Mouse (Mus musculus) monocyte, adult 5-6 weeks (primary cell): ENCODE data around the gene Crocc2. TPM values are rescaled to one million over a fixed set of nuclear protein-coding genes. Genes with fewer than 3 reads are reported as not detected.
A peak's percentile ranks its signal among the peaks of the same experiment; 100 is the strongest.
"Not testable (repeated sequence)": the region's sequence is repeated elsewhere in the genome, so short reads cannot be mapped to it uniquely, and the experiment has no call there.

Experiments used
- ATAC-seq: fragments of 153-309, 156-312 bp; replicated peaks from 2 replicates; pipeline ENCODE4 v1.8.0; 2017; ENCODE audit warnings: mild to moderate bottlenecking; ENCODE audit not compliant: low TSS enrichment, insufficient number of reproducible peaks, severe bottlenecking, poor library complexity, low FRiP score
- total RNA-seq: library from RNA; stranded (forward); fragments of 200-1000, 200-491, 200-594 nt; gene quantifications from 3 replicates; pipeline ENCODE4 v1.2.3, GENCODE M21; 2017

Gene Crocc2
- total RNA-seq, 1 experiment from 2014 or later, result not detected

- no peak for ATAC-seq
Measured at GRCm38 (mm10) chr1:93160501-93161133, 7.9 kb upstream of the Crocc2 start, which contains the start of gene 2310007B03Rik. TSS of gene 2310007B03Rik (minus strand) at chr1:93160948.

- no peak for ATAC-seq
Measured at GRCm38 (mm10) chr1:93161350-93161749, 7.2 kb upstream of the Crocc2 start.

GRCm38 (mm10) chr1:93161921-93162320, 6.6 kb upstream of the Crocc2 start:
- ATAC-seq, result no peak

GRCm38 (mm10) chr1:93162588-93162987, 5.9 kb upstream of the Crocc2 start:
- no peak for ATAC-seq

- ATAC-seq, result no peak
Measured at GRCm38 (mm10) chr1:93165447-93165846, 3.1 kb upstream of the Crocc2 start.

GRCm38 (mm10) chr1:93166346-93167079, 2.0 kb upstream of the Crocc2 start:
- no peak for ATAC-seq

GRCm38 (mm10) chr1:93173665-93174064, 5.1 kb downstream of the Crocc2 start:
- ATAC-seq, result no peak

- ATAC-seq, result peak; percentile 55
Measured at GRCm38 (mm10) chr1:93174399-93174798, 5.9 kb downstream of the Crocc2 start.

- no peak for ATAC-seq
Measured at GRCm38 (mm10) chr1:93175849-93176248, 7.3 kb downstream of the Crocc2 start.

GRCm38 (mm10) chr1:93176525-93177332, 8.2 kb downstream of the Crocc2 start:
- ATAC-seq, result no peak

- ATAC-seq, result no peak
Measured at GRCm38 (mm10) chr1:93182281-93182680, 13.8 kb downstream of the Crocc2 start.

GRCm38 (mm10) chr1:93184071-93184828, 15.7 kb downstream of the Crocc2 start:
- ATAC-seq, result no peak

GRCm38 (mm10) chr1:93190726-93191305, 22.3 kb downstream of the Crocc2 start:
- ATAC-seq, result no peak

GRCm38 (mm10) chr1:93194961-93195360, 26.4 kb downstream of the Crocc2 start:
- no peak for ATAC-seq

GRCm38 (mm10) chr1:93197454-93197853, 28.9 kb downstream of the Crocc2 start:
- ATAC-seq, result not testable (repeated sequence)

GRCm38 (mm10) chr1:93197916-93198315, 29.4 kb downstream of the Crocc2 start:
- ATAC-seq, result no peak

GRCm38 (mm10) chr1:93206277-93206970, 37.9 kb downstream of the Crocc2 start:
- ATAC-seq, result no peak

- no peak for ATAC-seq
Measured at GRCm38 (mm10) chr1:93207536-93208064, 39.1 kb downstream of the Crocc2 start.
